Mouse (Mus musculus): ENCODE results near the gene Ssh1.

Ssh1 gene

DNA sequence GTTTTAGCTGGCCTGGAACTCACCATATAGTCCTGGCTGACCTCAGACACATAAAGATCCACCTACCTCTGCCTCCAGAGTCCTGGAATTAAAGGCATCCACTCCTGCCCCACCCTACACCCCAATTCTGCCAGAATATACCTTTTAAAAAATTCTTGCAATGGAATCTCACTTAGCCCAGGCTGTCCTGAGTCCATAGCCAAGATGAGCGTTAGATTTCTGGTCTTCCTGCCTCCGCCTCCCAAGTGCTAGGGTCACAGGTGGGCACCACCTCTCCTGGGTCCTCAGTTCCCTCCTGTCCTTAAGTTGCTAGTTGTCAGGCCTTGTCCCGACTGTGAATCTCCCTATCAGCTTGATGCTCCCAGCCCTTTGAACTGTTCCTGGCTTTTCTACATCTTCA, 61.4 kb downstream of the Ssh1 start:
- DNase-seq (ENCODE audit: low spot score in 2 of 2), result no peak

DNA sequence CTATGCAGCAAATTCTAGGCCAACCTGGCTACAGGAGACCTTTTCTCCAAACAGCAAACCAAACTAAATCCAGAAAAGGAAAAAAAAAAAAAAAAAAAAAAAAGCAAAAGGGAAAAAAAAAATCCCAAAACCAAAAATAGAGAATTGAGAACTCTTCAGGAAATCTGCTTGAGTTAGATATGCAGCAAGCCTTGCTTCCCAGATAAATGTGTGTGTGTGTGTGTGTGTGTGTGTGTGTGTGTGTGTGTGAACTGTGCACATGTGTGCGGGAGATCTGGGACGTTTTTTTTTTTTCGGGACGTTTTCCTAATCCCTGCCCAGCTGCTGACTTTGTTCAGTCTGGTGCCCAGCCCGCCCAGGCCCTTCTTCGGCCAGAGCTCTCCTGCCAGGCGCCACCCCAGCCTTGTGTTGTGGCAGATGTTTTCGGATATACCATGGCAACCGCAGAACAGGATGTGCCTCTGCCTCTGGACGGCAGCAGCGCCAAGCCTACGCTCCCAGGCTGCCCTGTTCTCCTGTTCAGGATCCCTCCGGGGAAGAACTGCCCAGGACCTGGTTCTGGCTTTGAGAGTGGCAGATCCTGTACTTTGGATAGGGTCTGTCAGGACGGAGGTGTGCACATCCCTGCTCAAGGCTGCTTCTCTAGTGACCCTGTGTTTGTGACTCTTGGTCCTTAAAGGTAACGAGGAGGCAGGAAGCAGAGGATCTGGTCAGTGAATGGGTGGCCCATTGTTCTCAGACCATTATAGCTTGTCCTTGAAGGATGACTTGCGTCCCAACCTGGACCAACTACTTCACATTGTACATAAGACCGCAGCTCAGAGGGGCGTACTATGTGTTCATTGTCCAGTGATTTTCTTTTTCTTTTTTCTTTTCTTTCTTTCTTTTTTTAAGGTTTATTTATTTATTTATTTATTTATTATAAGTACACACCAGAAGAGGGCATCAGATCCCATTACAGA, 62.8 kb downstream of the Ssh1 start:
- DNase-seq (ENCODE audit: low spot score in 2 of 2), result peak in 1 of 2 experiments; percentile 61

DNA sequence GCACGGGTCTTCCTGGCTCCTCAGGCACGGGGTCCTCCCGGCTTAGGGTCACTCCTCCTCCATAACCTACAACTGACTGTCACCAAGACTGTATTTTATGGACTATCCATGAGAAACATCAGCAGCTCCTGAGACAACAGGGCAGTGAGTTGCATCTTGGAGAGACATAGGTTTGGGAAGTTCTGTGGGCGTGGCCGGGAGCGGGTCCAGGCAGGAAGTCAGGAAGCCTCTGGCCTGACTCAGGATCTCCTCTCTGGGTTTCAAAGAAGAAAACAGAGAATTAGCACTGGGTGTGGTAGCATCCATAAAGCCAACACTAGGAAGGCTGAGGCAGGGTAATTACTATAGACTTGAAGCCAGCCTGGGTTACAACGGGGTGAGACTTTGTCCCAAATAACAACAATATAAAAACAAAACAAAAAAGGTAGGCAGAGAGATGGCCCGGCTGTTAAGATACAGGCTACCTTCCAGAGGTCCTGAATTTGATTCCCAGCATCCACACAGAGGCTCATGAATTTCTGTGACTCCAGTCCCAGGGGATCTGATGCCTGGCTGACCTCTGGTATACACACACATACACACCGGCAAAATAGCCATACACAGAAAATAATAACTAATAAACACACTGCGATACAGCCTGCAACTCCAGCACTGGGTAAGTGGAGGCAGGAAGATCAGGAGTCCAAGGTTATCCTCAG, 63.6 kb downstream of the Ssh1 start:
- no peak for DNase-seq (ENCODE audit: low spot score in 2 of 2)

DNA sequence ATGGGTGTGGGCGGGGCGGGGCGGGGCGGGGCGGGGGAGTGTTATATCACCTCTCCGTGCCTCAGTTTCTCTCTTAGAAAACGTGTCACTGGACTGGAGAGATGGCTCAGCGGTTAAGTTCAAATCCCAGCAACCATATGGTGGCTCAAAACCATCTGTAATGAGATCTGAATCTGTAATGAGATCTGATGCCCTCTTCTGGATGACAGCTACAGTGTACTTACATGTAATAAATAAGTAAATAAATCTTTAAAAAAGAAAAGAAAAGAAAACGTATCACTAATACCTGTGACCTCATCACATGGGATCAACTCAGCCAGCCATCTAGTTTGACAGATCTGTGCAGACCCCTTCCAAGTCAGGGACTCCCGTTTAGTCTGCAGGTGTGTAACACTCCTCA, 64.2 kb downstream of the Ssh1 start:
- DNase-seq (ENCODE audit: low spot score in 2 of 2), result no peak

DNA sequence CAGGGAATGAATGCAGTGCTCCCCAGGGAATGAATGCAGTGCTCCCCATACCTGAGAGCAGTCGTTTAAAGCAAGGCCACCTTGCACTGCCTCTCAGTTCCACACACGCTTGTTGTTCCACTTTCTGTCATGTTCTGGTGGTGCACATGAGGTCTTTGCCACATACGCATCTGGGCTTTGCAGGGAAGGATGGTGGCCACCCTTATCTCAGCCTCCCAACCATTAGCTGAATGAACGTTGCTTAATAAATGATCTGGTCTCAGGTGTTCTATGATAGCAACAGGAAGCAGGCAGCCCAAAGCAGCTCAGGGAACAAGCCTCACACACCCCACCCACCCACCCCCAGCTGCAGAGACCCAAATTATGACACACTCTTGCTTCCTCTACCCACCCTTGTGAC, 69.1 kb downstream of the Ssh1 start:
- no peak for DNase-seq (ENCODE audit: low spot score in 2 of 2)

DNA sequence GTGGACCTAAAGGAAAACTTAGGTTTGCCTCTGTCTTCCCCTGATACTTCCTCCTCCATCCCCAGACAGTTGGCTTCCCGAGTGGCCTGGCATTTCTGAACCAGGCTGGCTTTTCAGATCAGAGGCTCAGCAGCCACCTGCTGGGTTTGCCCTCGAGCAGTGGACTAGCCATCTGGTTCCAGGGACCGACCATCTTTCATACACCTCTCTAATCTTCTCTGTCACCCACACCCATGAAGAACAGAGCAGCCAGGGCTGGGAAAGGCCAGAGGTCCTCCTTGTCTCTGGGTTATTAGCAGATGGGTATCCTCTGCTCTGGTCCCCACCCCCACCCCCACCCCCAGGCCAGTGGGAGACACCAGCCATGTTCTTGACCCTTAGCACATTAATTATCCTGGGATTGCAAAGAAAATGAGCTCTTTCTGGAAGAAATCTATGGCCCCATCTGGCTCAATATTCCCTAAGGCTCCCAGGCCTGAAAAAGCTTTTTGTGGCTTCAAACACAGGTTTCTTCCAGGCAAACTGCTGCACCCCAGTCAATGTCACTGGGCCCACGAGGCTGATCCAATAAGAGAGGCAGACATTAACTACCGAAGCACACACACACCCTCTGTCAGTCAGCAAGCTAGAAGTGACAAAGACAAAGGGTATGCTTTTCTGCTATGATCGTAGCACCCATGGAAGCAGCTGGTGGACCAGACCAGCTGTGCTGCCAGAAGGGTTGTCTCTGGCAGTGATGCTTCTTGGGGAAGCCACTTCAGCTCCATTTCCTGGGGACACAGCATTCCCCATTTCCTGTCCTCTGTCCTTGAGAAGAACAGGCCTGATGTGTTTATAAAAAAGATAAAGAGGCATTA, 72.2 kb downstream of the Ssh1 start:
- no peak for DNase-seq (ENCODE audit: low spot score in 2 of 2)

DNA sequence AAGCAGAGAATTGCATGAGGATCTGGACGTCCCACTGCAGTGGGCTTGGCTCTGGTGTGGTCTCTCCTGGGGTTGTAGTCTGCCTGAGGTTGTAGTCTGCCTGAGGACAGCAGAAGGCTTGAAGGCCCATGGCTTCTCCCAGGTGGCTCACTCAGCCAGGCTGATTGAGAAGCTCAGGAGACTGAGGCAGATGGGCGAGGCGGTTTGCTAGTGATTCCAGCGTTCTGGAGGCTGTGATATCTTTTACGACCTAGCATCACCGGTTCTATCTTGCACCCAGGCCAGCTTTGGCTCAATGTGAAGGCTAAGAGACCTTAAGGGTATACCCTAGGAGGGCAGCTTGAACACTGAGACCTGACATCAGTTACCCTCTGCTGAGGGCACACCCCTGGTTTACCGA, 74.6 kb downstream of the Ssh1 start:
- DNase-seq (ENCODE audit: low spot score in 2 of 2), result no peak

DNA sequence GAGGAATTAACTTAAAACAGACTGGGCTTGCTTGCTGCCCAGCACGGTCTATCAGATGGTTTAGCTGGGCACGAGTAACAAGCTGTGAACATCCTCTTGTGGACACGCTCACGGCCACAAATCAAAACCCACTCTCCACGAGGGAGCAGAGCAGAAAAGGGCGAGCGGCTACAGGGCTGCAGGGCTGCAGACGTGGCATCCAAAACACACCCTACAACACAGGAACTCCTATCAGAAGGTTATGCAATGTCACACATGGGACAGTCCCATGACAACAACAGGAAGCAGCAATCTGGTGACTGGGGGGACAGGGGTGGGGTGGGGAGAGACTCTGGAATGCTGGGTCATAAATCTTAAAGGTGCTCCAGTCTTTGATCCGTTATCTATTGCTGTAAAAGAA, 75.0 kb downstream of the Ssh1 start:
- DNase-seq (ENCODE audit: low spot score in 2 of 2), result no peak

DNA sequence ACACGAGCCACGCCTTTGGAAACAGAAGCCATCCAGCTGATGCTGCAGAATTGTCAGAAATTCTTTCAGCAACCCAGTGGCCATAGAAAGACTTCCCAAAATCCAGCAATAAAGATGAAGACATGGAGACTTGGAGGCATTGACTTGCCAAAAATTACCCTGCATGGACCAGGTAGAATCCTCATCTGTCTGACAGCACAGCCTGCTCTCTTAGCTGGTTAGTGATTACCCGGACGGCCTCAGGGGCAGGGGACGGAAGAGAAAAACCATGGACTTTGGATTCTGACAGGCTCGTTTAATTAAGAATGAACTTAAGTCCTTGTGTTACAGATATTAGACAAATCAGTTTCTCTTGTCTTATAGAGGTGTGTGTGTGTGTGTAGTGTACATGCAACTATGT, 83.0 kb downstream of the Ssh1 start:
- DNase-seq (ENCODE audit: low spot score in 2 of 2), result no peak

DNA sequence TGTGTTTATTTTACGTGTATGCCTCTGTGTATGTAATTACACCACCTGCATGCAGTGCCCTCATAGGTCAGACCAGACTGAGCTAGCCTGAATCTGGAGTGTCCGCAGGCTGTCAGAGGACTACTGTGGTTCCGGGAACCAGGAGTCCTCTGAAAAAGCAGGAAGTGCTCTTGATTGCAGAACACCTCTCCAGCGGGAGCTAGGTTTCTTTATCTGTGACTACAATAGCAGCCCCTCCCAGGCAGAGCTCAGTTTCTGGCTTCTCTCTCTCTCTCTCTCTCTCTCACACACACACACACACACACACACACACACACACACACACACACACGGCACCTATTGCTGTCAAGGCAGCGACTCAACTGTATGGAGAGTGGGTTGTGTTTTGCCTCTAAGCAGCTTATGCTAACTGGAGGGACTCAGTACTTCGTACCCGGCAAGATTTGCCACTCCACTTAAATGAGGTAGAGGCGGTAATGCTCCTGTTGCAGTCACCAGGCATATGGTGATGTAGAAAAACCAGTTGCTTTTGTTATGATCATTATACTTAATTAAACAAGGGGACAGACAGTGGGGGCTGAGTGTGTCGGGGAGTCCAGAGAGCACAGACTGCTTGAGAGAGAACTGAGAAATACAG, 83.5 kb downstream of the Ssh1 start:
- peak in 1 of 2 experiments; percentile 68 for DNase-seq (ENCODE audit: low spot score in 2 of 2)

DNA sequence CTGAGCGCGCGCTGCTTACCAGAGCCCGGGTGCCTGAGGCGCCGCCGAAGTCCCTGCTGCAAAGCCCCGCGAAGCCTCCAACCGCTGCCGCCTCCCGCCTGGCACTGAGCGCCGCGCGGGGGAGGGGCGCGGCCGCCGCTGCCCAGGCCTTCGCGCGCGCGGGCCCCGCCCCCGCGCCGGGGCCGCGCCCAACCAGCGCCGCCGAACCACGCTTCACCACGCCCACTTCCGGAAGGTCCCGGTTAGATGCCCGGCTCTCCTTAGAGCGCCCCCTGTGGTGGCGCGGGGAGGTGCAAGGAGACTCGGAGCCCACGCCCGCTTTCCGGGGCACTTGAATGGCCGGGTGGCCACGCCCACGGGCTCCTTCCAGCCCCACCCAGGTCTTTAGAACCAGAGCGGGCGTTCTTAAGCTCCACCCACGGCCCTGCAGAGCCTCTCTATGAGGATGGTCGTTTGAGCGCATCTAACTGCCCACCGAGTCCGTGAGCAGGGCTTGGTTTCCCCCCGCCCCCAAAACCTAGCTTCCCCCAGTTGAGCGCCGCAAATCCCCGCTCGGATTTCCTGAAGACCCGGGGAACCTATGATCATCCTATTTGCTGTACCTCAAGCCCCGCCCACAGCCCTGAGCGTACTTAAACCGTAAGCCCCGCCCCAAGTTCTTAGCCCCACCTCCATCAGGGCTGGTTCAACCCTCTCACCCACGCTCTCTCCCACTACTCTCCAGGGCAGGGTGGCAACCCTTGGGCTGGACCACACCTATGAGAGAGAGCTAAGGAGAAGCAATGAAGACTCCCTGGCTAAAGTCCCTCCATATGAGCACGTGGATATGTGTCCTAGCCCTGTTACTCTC, 84.9 kb downstream of the Ssh1 start, which contains the start of gene Coro1c:
Gene Coro1c, minus strand, starts transcription at position 167 of the 850 bp plus-strand sequence.
- DNase-seq (ENCODE audit: low spot score in 2 of 2), result peak; percentile 97 to 98

DNA sequence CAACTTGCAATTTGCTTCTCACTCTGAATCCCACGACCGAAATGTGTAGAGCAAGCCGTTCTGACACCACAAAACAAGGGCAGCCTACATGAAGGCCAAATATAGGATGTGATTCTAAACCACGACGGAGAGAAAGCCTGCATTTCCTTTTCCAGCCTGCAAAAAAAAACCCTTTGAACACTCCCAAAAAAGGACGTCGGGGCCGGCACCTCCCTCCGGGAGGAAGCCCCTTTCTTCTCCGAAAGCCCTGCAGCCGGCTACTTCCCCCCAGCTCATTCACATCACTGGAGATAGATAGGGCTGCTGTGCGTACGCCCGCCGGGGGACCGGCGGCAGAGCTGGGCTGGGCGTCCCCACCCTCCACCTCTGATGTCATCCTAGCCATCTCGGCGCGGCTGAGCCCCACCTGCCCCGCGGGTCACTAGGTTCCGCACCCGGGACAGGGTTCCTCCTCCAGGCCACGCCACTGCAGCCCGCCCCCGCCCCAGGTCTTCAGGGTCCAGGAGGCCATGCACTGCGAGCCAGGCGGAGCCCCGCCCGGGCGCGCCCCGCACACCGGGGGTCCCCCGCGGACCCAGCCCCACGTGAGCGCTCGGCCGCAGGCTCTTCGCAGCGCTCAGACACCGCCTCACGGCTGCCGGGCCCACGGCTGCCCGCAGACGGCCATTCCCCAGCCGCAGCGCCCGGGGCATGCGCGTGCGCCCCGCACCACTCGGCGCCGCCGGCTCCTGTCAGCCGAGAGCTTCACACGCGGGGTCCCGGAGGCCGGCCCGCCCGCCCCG, 85.7 kb downstream of the Ssh1 start:
- DNase-seq (ENCODE audit: low spot score in 2 of 2), result peak; percentile 74

DNA sequence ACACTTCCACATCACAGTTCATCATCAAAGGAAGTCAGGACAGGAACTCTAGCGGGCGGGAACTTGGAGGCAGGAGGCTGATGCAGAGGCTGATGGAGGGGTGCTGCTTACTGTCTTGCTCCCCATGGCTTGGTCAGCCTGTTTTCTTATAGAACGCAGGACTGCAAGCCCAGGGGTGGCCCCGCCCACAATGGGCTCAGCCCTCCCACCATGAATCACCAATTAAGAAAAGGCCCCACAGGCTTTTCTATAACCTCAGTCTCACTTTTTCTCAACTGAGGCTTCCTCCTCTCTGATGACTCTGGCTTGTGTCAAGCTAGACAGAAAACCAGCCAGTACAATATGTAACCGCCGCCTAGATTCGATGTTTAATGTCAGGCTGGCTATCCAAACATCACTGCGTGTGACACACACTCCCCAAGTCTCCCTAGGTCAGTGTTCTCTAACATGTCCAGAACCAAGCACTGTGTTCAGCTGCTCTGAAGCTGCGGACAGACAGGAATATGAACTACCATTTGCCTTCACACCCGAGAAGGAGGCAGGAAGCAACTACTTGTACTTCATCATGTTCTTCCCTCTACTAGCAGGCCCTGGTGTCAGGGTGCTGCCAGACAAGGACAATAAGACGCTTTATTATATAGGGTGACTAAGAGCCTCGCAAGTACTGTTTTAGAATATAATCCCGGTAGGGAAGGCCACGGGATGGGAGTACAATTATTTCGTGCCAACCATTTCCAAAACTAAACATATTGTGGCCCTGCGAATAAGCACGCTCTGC, 86.5 kb downstream of the Ssh1 start:
- DNase-seq (ENCODE audit: low spot score in 2 of 2), result no peak

DNA sequence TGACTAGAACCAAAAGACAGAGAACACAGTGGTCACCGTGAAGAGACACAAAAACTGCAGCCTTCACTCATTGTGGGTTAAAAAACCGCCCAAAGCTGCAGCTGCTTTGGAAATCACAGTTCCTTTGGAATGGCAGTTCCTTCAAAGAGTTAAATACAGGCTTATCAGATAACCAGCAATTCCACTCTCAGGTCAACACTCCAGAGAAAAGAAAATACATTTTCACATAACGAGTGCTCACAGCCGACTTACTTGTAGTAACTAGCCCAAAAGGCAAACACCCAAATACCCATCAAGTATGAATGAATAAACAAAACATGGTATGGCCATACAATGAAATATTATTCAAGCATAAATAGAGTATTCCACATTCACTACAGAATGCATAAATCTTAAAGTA, 88.7 kb downstream of the Ssh1 start:
- no peak for DNase-seq (ENCODE audit: low spot score in 2 of 2)

DNA sequence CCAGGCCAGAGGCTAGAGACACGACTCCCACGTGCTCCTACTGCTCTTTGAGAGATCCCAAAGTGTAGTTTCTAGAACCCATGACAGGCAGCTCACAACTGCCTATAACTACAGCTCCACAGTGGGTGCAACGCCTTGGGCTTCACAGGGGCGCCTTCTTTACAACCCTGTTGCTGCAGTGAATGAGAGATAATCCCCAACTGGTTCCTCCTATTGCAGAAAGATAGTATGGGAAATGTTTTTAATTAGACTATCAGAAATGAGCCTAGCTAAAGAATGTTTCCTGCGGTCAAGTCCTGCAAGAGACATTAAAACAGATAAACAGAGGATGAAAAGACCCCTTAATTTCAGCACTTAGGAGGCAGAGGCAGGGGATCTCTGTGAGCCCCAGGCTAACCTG, 90.7 kb downstream of the Ssh1 start:
- no peak for DNase-seq (ENCODE audit: low spot score in 2 of 2)

DNA sequence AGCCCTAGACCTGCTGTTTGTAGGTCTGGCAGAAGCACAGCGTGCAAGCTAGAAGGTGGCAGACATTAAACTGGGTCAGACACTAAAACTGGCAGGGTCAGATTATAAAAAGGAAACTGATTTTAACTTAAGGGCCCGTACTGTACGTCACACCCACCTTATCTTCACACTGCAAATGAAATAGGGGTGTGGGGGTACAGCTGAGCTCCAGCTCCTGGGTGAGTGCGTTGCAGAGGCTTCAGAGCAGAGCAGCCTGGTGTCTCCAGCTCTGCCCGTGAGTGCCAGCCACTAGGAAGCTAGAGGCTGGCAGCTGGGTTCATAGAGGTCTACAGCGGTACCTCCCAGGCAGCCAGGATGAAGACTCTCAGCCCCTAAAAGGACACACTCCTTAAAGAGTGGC, 91.7 kb downstream of the Ssh1 start:
- no peak for DNase-seq (ENCODE audit: low spot score in 2 of 2)

DNA sequence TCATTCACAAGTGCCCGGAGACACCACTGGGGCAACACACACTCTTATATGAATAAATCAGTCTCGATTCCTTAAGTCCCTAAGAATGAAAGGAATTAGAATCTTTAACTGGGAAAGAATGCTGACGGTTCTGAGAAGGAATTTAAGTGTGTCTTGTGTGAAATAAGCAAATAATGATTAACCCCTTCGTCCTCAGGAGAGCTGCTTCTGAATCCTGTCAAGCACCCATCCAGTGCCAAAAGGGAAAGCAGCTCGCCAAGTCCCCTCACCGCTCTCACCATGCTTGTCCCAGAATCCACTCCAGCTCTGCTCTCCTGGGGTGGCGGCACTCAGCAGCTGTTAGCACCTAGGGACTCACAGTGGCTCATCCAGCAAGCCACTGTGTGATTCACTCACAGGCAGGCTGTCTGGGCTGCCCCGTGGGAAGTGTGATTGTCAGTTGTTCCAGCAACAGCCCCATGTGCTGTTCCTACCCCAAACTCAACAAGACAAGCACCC, 92.6 kb downstream of the Ssh1 start:
- DNase-seq (ENCODE audit: low spot score in 2 of 2), result no peak

DNA sequence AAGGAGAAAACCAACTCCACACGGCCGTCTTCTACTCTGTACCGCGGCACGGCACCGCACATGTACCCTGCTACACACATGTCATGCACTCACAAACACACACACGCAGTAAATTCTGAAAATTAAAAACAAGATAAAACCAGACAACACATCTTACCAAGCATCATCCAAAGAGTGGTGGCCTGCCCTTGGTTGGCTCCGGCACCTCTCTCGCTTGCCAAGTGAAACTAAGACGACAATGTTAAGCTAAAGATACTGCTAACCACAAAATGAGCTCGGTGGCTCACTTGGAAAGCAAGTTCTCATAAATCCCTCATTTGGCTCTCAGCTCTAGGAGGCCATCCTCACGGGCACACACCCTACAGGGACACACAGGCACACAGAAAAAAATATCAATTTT, 94.2 kb downstream of the Ssh1 start:
- no peak for DNase-seq (ENCODE audit: low spot score in 2 of 2)

DNA sequence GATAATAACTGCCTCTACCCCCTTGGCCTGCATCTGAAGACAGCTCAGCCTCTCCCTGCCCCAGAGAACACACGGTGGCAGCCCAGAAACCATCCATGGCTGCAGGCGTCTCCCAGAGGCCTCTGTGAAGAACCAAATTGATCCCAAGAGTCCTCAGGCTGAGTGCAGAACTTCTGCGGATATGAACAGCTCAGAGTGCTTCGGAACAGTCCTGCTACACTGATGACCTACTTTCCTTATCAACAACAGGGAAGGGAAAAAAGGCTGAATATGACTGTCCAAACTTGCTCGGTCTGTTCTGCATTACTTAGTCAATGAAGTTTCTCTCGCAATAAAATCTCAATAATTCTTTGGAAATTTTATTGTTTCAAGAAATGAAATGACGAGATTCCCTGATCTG, 101.7 kb downstream of the Ssh1 start:
- DNase-seq (ENCODE audit: low spot score in 2 of 2), result no peak
